Mouse (Mus musculus): ENCODE results near the gene Rabep2. TPM values are rescaled to one million over a fixed set of nuclear protein-coding genes. Genes with fewer than 3 reads are reported as not detected.
"Not testable (repeated sequence)": the region's sequence is repeated elsewhere in the genome, so short reads cannot be mapped to it uniquely, and the experiment has no call there.

Rabep2 gene
- 100 to 1,000 TPM in 2 of 4 experiments, 10 to 100 TPM in 2; 52.1 to 174 (median 93.2) TPM for total RNA-seq (2022)

DNA sequence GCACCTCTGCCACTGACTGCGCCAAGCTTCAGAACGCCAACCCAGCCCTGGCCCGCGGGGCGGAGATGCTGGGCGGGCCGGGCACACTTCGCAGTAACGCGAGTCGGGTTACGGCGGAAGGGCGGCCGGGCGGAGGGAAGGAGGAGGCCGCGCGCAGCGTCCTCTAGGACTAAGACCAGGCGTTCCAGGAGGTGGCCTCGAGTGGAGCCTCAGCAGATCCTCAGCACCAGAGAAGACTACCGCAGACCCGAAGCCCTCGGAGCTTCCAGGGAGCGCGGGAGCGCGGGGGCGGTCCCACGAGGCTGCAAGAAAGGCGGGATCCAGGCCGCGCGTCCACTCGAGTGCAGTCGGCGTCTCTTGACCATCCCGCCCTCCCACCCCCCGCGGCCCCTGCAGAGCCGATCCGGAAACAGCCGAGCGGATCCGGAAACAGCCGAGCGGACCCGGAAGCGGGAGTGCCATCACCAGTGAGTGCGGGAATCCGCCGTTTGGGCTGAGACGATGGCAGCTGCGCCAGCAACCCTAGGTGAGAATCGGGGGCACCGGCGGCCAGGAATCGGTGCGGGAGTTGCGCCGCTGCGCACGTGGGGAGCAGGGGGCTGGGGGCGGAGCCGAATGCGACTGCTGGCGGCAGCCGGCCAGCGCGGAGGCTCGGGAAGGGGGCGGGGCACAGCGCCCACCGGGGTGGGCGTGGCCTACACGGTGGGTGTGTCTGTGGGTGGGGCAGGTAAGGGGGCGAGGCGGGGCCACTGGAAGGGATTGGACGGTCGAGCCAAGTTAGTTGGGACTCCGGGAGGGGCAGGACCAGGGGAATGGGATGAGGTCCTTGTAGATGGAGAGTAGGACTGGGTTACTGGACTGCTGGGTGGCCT, at the start of gene Rabep2:
TSS of gene Rabep2 (plus strand) at position 129 of the 872 bp plus-strand sequence.
- peak; percentile 92 for DNase-seq

DNA sequence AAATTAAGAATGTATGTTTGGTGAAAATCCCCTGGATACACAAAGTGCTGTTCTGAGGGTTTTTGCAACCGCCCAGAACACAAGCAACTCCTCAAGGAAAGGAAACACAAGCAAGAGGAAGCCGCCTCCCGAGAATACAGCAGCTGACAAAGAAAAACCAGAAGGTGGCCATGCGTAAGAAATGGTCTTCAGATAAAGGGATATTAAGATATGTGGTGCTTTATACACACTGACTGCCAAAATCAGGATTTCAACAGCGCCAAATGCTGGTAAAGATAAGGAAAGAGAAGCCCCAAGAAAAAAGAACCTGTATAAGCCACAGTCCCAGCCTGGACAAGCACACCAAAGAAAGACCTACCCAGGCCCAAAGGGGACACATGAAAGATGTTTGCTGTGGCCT, 45.0 kb upstream of the Rabep2 start:
- no peak for DNase-seq

DNA sequence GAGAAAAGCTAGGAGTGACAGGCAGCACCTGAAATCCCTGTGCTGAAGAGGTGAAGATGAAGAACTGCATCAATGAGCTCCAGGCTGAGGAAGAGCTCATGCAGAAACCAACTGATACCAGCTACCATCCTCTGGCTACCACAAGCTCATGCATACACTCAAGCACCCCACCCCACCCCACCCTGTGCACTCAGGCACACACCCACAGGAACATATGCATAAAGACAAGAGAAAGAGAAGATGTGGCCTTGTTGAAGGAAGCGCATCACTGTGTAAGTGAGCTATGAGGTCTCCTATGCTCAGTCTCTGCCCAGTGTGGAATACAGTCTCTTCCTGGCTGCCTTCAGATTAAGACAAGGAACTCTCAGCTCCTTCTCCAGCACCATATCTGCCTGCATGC, 40.4 kb upstream of the Rabep2 start:
- DNase-seq, result no peak

DNA sequence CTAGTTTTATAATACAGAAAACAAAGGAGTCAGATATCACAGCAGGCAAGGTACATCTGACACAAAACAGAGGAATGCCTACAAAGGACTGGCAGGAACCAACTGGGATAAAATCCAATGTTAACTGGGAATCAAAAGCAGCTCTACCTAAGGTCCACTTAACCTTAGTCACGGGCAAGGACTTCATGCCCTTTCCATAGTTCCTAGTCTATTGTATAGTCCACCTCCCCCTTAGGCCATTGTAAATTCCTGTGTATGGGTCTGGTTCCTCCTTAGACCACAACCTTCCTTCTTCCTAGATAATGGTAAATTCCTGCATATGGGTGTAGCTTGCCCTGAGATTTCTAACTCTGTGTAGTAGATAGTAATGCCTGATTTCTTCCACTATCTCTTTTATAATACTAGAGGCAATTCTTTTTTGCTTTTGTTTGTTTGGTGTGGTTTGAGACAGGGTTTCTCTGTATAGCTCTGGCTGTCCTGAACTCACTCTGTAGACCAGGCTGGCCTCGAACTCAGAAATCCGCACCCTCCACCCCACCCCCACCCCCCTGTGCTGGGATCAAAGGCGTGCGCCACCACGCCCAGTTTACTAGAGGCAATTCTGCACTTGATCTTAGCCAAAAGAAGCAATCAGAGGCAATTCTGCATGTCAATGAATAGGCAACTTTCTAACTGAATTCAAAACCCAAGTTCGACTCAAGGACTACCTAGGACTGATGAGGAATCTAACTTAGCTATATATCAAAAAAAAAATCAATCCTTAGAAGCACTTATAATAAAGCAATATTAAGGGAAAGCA, 36.3 kb upstream of the Rabep2 start:
- not testable (repeated sequence) for DNase-seq

DNA sequence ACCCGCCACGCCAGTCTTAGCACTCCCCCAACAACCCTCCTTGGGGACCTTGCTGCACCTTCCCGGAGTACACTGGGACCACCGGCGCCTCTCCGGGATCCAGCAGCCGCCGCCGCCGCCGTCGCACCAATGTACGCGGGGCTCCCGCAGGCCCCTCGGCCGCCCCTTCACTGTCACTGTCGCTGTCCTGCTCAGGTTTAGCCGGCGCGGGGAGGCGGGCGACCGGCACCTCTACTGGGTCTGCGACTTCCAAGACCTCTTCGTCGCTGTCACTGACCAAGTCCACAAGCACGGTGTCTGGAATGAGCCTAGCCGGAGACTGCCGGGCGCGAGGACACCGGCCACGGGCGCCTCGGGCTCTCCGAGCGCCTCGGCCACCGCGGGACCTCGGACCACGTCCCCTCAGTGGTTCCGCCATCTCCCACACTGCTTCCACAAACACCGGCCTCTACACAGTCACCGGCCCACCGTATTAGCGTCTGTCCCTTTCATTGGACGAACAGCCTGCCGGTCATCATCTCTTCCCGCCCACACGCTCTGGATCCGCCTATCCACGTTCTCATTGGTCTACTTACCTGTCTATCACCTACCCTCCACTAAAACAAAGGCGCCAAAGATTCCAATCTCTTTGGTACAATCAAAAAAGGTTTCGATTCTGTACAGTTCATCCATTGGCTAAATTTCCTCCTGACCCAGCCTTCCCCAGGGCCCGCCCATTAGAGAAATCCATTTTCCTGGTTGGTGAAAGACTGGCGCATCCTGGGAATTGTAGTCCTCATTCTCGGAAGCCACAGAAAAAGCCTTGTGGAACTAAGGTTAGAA, 32.0 kb upstream of the Rabep2 start, which contains the start of gene Nfatc2ip:
TSS of gene Nfatc2ip (minus strand) at position 440 of the 822 bp plus-strand sequence.
- DNase-seq, result peak; percentile 93

DNA sequence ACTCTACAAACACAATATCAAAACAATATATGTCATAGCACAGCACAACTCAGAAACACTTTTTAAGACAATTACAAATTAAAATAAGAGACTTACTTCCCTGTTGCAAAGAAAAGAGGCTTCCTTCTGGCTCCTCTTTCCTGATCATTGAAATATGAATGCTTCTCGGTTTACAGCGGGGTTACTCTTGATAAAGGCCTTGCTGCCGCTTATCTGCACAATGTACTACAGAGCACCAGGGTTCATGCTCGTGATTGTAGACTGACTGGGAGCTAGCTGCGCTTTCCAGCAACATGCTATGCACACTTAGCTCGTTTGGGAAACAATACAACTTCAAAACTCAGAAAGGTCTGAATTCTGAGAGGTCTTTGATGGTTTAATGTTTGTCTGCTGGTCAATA, 31.3 kb upstream of the Rabep2 start:
- DNase-seq, result no peak

DNA sequence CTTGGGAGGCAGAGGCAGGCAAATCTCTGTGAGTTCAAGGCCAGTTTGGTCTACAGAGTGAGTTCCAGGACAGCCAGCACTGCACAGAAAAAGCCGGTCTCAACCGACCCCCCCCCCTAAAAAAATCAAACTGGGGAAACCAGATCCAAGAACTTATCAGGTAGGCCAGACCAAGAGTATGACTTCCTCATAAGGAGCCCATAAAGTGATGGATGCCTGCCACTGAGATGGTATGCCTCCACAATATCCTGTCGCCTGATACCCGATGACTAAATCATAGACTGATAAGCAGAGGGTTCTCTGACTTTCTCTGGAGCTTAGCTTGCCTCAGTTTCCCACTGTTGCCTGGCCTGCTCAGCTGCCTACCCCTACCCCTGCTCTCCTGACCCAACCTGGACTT, 30.7 kb upstream of the Rabep2 start:
- no peak for DNase-seq

DNA sequence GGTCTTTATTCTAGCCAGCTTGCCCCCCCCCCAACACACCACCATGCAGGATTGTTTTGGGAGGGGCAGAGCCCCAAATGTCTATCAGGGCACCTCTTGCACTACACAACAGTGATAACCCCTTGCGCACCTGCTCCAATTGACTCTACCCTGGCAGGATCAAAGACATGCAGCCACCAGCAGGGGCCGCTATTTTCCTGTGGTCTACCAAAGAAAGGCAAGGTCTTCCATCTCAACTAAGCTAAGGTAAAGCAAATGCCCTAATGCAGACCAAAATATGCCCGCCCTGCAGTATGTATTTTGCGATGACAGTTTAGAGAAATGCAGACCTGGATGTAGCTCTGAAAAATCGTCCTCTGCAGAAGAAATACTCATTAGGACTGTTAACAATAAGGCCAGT, 29.0 kb upstream of the Rabep2 start:
- peak; percentile 62 for DNase-seq

DNA sequence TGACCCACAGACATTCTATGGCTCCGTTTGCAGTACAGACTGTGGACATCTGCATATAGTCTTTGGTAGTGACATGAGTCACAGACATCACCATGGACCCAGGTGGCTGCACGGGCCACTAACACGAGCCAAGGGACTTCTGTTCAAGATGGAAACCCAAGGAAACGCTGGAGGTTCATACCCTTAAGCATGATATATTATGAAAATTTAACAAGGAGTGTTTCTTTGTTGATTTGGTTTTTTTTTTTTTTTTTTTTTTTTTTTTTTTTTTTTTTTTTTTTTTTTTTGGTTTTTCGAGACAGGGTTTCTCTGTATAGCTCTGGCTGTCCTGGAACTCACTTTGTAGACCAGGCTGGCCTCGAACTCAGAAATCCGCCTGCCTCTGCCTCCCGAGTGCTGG, 26.0 kb upstream of the Rabep2 start:
- not testable (repeated sequence) for DNase-seq

DNA sequence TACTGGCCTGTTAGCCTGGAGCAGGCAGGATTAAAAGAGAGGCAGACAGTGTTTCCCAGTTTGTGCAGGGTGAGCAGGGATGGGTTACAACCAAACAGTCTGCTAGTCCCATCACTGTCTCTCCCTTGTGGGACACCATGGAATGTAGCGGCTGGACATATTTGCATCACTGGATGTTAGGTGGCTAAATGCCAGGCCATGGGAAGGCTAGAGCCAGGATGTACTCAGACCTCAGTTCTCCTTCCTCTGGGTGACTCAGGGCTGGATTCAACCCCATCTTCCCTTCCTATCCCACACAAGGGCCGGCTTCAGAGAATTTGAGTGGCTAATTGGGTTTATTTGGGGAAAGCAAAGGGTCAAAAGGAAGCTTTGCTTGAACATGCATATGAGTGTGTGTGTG, 19.9 kb upstream of the Rabep2 start:
- no peak for DNase-seq

DNA sequence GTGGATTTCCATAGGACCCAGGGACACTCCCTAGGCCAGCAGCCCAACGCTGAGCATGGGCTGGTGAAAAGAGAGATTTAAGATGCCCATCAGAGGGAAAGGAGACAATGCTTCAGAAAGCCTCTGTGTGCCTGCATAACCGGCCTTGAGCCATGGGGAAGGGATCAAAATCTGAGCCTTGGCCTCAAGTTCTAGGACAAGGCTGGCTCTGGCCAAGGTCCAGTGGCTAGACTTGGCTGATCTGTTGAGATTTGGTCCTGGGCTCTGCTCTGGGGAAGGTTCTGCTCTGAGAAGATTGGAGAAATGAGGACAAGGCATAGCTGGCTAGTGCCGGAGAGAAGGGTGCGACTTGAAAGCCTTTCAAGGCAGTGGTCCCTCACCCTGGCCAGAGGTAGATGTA, 17.5 kb upstream of the Rabep2 start:
- peak; percentile 45 for DNase-seq

DNA sequence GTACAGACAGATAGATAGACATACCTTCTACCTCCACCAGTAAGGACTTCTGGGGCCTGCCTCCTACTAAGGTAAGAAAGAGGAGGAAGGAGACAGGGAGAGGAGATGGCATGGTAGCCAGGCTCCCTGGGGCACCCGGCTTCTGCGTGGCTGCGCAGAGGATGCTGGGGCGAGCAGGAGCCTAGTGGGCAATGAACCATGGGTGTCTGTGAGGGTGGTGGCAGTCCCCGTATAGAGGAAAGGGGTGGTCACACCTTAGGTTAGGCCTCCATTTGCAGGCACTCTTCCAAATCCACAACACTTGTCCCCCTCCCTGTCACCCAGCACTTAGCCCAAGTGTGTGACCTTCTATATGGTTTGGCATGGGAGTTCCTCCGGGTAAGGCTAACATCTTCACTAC, 13.8 kb upstream of the Rabep2 start, which contains the start of gene Cd19:
TSS of gene Cd19 (minus strand) at position 165 of the 400 bp plus-strand sequence.
- DNase-seq, result no peak

DNA sequence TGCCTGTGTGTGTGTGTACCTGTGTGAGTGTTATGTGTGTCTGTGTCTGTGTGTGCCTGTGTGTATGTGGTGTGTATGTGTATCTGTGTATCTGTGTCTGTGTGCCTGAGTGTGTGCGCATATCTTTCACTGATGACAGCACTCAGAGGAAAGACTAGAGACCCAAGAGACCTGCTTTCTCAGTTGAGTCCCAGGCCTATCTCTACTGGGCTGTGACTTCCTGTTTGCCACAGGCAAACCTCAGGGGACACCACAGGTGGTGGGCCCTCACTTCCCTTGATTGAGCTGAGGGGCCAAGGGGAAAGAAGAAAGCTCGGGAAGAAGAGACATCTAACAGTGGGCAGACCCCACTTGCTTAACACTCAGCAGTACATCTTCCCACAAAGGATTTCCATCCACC, 11.9 kb upstream of the Rabep2 start:
- no peak for DNase-seq

DNA sequence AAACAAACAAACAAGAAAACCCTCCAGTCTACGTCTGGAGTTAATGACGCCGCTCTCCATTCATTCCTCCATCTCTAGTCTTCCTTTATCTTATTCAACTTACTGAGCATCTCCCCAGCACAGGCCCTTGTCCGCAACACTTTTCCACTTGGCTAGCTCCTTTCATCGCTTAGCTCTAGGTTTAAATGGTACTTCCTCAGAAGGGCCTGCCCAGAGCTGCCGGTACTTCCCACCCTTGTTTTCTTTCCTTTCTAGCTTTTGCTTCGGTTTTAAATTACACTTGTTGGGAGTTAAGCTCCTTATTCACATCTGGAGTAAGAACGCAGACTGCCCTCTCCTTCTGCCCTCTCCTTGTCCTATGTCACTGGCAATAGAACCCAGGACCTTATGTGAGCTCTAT, 11.5 kb upstream of the Rabep2 start:
- DNase-seq, result no peak

DNA sequence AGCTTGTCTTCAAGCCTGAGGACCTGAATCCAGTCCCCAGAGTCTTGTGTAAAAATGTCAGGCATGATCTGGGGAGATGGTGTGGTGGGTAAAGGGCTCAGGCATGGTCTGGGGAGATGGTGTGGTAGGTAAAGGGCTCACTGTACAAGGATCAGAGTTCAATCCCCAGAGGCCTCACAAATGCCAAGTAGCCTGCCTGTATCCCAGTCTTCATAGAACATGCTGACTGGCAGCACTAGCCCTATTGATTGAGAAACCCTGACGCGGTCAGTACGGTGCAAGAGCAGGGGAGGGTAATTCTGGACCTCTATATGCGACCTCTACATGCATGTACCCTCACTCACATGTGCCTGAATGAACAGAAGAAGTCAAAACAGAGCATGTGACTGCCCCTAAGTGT, 11.0 kb upstream of the Rabep2 start:
- DNase-seq, result no peak

DNA sequence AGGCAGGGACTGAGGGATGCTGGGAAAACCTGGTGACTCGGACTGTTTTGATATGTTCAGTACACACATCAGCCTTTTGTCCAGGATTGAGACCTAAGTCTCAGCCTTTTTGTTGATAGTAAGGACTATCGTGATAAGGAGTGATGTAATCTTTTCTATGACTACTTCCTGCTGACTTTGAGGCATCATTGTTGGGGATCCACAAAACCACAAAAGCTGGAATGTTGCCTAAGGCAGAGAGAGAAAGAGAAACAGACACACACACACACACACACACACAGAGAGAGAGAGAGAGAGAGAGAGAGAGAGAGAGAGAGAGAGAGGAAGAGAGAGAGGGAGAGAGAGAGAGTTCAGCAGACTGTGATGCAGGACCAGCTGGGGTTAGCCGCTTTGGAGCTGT, 10.1 kb upstream of the Rabep2 start:
- DNase-seq, result no peak

DNA sequence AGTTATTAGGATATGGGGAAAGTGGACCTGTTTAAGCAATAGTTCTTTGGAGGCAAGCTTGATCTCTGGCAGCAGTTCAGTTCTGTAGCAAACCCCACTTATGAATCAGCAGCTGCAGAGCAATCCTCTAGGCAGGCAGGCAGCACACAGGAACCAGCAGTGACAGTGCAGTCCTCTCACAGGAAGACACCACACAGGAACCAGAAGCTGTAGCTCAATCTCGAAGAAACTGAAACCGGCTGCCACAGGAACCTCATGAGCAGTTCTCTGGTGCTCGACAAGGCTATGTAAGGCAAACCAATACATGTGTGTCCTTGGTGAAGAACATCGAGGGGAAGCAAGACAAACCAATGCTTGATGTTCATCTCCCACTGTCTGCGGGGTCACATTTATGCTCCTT, 6.8 kb upstream of the Rabep2 start:
- DNase-seq, result no peak

DNA sequence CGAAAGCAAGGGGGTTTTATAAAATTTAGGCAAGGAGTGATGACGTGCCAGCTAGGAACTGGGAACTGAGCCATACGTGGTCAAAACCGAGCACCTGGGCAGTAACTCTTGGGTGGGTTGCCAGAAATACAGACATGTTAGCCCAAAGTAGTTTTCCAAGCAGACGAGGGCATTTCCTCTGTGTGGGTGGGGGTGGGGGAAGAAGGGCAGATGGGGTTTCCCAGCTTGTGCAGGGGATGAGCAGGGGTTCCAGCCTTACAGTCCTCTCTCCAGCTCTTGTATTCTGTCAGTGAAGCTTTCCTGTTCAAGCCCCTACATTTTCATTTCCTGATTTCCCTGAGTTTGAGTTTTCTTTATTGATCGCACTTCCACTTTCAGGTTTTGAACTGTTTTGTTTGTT, 4.4 kb upstream of the Rabep2 start:
- DNase-seq, result no peak

DNA sequence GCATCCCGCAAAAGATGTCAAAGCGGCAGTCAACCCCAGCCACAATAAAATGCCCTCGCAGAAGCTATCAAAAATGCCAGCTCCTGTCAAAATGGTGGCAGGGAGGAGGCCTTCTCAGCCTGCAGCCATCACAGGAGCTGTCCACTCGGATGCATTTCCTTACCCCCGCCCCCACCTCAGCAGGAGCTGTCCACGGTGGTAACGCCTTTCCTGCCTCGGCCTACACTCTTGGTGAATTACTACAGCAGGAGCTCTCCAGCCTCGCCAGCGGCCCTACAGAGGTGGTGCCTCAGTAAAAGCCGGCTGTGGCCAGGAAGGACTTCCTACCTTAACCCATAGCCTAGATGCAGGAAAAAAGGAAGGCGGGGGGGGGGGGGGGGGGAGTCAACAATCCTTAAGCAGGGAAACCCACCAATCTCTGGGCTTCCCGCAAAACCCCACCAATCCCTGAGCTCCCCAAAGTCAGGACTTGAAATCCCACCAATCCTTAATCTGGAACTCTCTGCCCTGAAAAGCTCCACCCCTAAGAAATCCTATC, 1.2 kb upstream of the Rabep2 start:
- no peak for DNase-seq

DNA sequence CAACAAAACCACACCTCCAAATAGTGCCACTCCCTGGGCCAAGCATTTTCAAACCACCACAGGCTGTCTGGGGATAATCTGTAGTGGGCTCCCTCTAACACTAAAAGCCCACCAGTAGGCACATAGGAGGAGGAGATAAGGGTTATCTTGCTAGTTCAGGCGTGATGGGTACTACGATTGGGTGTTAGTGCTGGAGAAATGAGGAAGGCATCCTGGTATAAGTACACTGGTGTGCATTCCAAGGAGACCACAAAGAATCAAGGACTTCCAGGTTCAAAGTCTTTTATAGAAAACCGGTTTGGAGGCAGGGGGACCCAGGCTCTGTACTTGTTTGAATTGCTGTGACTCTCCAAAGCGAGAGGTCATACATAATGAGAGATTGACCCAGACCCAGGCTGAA, 405 bp upstream of the Rabep2 start:
- no peak for DNase-seq

DNA sequence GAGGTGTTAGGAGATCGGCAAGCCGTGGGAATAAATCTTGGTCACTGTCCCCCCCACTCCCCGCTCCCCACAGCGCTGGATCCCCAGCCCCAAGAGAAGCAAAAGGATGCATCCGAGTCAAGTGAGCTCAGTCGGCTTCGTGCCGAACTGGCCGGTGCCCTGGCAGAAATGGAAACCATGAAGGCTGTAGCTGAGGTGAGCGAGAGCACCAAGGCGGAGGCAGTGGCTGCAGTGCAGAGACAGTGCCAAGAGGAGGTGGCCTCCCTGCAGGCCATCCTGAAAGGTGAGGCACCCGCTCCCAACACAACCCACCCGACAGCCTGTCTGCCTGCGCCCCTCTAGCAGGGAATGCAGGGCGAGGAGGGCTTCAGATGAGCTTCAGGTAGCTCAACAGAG, 942 bp downstream of the Rabep2 start:
- no peak for DNase-seq

DNA sequence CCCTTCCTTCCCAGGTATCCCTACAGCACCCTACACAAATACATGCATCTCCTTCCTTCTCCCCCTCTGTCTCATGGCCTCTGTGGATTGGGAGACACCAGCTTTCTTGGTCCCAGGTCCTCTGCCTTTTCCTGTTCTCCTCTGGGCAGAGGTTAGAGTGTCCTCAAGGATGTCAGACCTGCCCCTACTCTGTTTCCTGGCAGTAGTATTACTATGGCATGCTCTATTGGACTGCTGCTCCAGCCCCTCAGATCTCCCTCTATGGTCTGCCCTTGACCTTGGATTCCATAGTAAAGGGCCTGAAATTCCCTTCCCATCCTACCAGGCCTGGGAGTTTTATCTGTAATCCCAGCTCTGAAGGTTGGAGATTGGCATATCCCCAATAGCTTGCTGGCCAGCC, 1.6 kb downstream of the Rabep2 start:
- no peak for DNase-seq
